10 mouse cellular contexts compared by ENCODE assay signal in the genomic region with DNA sequence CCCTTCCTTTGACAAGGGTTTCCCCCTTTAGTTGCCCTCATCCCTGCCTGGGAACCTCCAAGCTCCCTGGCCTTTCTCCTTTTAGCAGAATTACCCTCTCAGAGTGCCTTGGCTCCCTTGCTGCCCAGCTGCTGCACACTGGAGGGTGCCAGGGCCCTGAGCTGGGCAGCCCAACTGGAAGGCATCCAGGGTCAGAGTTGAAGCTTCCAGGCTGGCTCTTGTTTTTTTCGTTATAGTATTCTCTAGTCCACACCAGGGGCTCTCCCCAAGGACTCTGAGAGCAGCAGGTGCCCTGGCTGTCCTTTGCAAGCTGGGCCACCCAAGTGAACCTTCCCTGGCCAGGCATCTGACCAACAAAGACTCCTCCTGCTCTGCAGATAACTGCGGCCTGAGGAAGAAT. TPM values are rescaled to one million over a fixed set of nuclear protein-coding genes. Genes with fewer than 3 reads are reported as not detected.
DNase-seq lines count a peak whose midpoint lies in the region; ATAC-seq and TF ChIP-seq lines count a peak whose summit lies in the region.
"Had no signal": no experiment of that assay in that cellular context is flagged by ENCODE, and none has a peak within 500 bp of the region (broad histone marks: within the 10 kb centered on the region; RNA-seq: fewer than 3 reads in every experiment).

No protein-coding gene starts in this region.

- peak; percentile 28 to 34 for DNase-seq in cerebellum, postnatal 14 days
- no peak for DNase-seq in cerebellum, adult 11-12 months
- DNase-seq in left cerebral cortex, postnatal 4 days = peak; percentile 68
- DNase-seq in left cerebral cortex, adult 2 months (ENCODE audit: extremely low spot score in 1 of 2, low spot score in 2 of 2) = no peak
- DNase-seq in gastrocnemius, adult 2 months = peak; percentile 89
- peak; percentile 49 to 69 for DNase-seq in kidney, postnatal 25 days

- no peak overlapping the region for H3K4me3 ChIP-seq in left cerebral cortex, adult 2 months
- no peak overlapping the region for H3K4me3 ChIP-seq in gastrocnemius, adult 2 months
- H3K4me3 ChIP-seq: stomach, embryonic 15.5 days had no signal

- no peak overlapping the region for H3K27ac ChIP-seq in left cerebral cortex, adult 2 months
- peak overlapping the region; percentile 90 for H3K27ac ChIP-seq in gastrocnemius, adult 2 months
- H3K27ac ChIP-seq: stomach, embryonic 15.5 days had no signal

- no peak for ATAC-seq in megakaryocyte progenitor cell, adult 5-6 weeks (replicated peaks; ENCODE audit: poor library complexity)
- ATAC-seq in megakaryocyte, adult 5-6 weeks (ENCODE audit: poor library complexity, severe bottlenecking) = no peak
- ATAC-seq: lung, postnatal 0 days had no signal

- intact Hi-C loops in left cerebral cortex, postnatal 4 days (cut with DNase I) = no loop called here
- intact Hi-C loops in left cerebral cortex, adult 2 months (cut with DNase I) = no loop called here
- intact Hi-C loops in gastrocnemius, adult 2 months (cut with DNase I) = loop anchor here (2.0 to 10.0 kb wide), 3 partner anchors 49 to 235 kb away; a partner anchor contains a TSS

- no peak for TF ChIP-seq CTCF in left cerebral cortex, adult 2 months (IDR thresholded peaks at IDR 0.05)
- no peak for TF ChIP-seq CTCF in gastrocnemius, adult 2 months (IDR thresholded peaks at IDR 0.05)

RNA-seq across cellular contexts. Expression of a gene that starts 59.1 kb away (rescaled TPM):
- 10 to 100 TPM; 27.1 to 31.6 TPM for total RNA-seq in left cerebral cortex, postnatal 4 days (2021)
- 10 to 100 TPM; 35.2 to 41.0 TPM for total RNA-seq in left cerebral cortex, adult 2 months (2021)
- total RNA-seq in gastrocnemius, adult 2 months (2021) = 10 to 100 TPM; 19.4 to 28.5 TPM
- 4.3 TPM in 2 replicates for total RNA-seq in megakaryocyte progenitor cell, adult 5-6 weeks (2015)
- total RNA-seq in megakaryocyte progenitor cell, adult 5-6 weeks (2017) = 4.7 and 7.6 TPM in 2 replicates
- 4.4 and 6.6 TPM in 2 replicates for total RNA-seq in megakaryocyte, adult 5-6 weeks (2015)
- total RNA-seq in megakaryocyte, adult 5-6 weeks (2017) = 9.4 and 11.0 TPM in 2 replicates

Comparison
In these comparisons a context has a peak if more than half of its experiments do, and no peak if none do; other contexts are left out.
1. DNase-seq: peak in cerebellum, postnatal 14 days (2 of 2), left cerebral cortex, postnatal 4 days (single experiment), gastrocnemius, adult 2 months (single experiment) and kidney, postnatal 25 days (2 of 2); none in cerebellum, adult 11-12 months (single experiment) and left cerebral cortex, adult 2 months (0 of 2).